In the genomic region with DNA sequence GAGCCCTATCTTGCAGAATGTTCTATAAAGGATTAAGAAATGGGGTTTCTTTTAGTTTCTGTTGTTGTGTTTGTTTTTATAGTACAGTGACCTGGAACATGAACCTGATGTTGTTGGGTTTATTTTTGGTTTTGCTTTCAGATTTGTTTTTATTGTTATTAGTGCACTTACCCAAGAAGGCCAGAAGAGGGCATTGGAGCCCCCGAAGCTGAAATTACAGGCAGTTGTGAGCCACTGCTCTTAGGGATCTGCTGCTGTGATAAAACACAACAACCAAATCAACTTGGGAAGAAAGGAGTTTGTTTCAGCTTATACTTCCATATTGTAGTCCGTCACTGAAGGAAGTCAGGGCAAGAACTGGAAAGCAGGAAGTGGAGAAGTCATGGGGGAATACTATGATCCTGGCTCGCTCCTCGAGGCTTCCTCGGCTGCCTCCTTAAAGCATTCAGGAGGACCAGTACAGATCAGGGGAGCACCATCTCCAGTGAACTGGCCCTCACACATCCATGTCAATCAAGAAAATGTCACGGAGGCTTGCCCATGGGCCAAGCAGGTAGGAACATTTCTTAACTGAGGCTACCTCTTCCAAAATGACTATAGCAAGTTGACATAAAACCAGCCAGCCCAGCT, we compare ENCODE assay signal across 9 mouse cellular contexts. TPM values are rescaled to one million over a fixed set of nuclear protein-coding genes. Genes with fewer than 3 reads are reported as not detected.
DNase-seq lines count a peak whose midpoint lies in the region; ATAC-seq and TF ChIP-seq lines count a peak whose summit lies in the region.
"Had no signal": no experiment of that assay in that cellular context is flagged by ENCODE, and none has a peak within 500 bp of the region (broad histone marks: within the 10 kb centered on the region; RNA-seq: fewer than 3 reads in every experiment).

No protein-coding gene starts in this region.

- peak; percentile 18 for DNase-seq in kidney, adult 11 months
- peak; percentile 24 for DNase-seq in CH12.LX (ENCODE audit: extremely low read depth)
- peak; percentile 56 for DNase-seq in heart, adult 8-10 months (ENCODE audit: low spot score)
- peak; percentile 74 for DNase-seq in lung, postnatal 0 days (ENCODE audit: low spot score)
- no peak for DNase-seq in frontal cortex, postnatal 14 days (ENCODE audit: low spot score in 2 of 2)
- DNase-seq in gastrocnemius, postnatal 4 days (ENCODE audit: low spot score in 2 of 2) = no peak

- no peak overlapping the region for H3K9ac ChIP-seq in kidney, embryonic 15.5 days
- no peak overlapping the region for H3K9ac ChIP-seq in CH12.LX (ENCODE audit: insufficient read depth, low read depth)
- H3K9ac ChIP-seq in lung, postnatal 0 days (replicated peaks; ENCODE audit: low read depth) = no peak overlapping the region
- H3K9ac ChIP-seq: neural tube, embryonic 13.5 days had no signal

- H3K4me3 ChIP-seq in kidney, embryonic 15.5 days (replicated peaks) = no peak overlapping the region
- no peak overlapping the region for H3K4me3 ChIP-seq in CH12.LX (replicated peaks in 1 of 3; ENCODE audit: low read depth in 2 of 3, low read length in 2 of 3, poor library complexity in 1 of 3)
- no peak overlapping the region for H3K4me3 ChIP-seq in bone marrow, adult 2 months (replicated peaks; ENCODE audit: control insufficient read depth, low read depth, low read length)
- H3K4me3 ChIP-seq in lung, postnatal 0 days (ENCODE audit: low read depth, low read length) = no peak overlapping the region
- H3K4me3 ChIP-seq: neural tube, embryonic 13.5 days had no signal

- ATAC-seq in kidney, embryonic 15.5 days (replicated peaks; ENCODE audit: low FRiP score) = no peak
- ATAC-seq in lung, postnatal 0 days = no peak; the same call in 1 of the 2 replicates

- TF ChIP-seq CTCF in CH12.LX (conservative IDR thresholded peaks at IDR 0.05 in 1 of 2, IDR thresholded peaks at IDR 0.05 in 1 of 2; ENCODE audit: low read depth in 2 of 2, low read length in 2 of 2) = peak; percentile 19 to 65; a peak in 3 of 4 replicates
- peak; percentile 41 for TF ChIP-seq CTCF in bone marrow, adult 2 months (IDR thresholded peaks at IDR 0.05; ENCODE audit: control insufficient read depth, insufficient read depth, low read length)
- TF ChIP-seq CTCF in lung, postnatal 0 days (IDR thresholded peaks at IDR 0.05) = peak; percentile 78

- no peak for TF ChIP-seq POLR2A in CH12.LX (IDR thresholded peaks at IDR 0.05; ENCODE audit: low read depth, low read length)
- no peak for TF ChIP-seq POLR2A in bone marrow, adult 2 months (IDR thresholded peaks at IDR 0.05; ENCODE audit: borderline replicate concordance, control insufficient read depth, low read depth, low read length)

- TF ChIP-seq EP300 in CH12.LX (IDR thresholded peaks at IDR 0.05; ENCODE audit: low read length) = no peak
- TF ChIP-seq EP300 in lung, postnatal 0 days (IDR thresholded peaks at IDR 0.05) = peak; percentile 36; the same call in 1 of the 2 replicates

- H3K27me3 ChIP-seq in kidney, embryonic 15.5 days = 0 out of 2 replicates have a peak, but pooled peaks cover 5% of the 10 kb centered on the region
- H3K27me3 ChIP-seq in CH12.LX (replicated peaks) = peaks cover 73% of the 10 kb centered on the region
- H3K27me3 ChIP-seq in lung, postnatal 0 days (replicated peaks; ENCODE audit: insufficient read depth, low read length) = no peaks in the 10 kb centered on the region
- H3K27me3 ChIP-seq: neural tube, embryonic 13.5 days had no signal

- no peaks in the 10 kb centered on the region for H3K36me3 ChIP-seq in kidney, embryonic 15.5 days
- H3K36me3 ChIP-seq in CH12.LX (replicated peaks in 1 of 2; ENCODE audit: control insufficient read depth in 1 of 2, insufficient read depth in 1 of 2, low read length in 1 of 2) = no peaks in the 10 kb centered on the region
- H3K36me3 ChIP-seq in lung, postnatal 0 days (ENCODE audit: insufficient read depth, low read length) = no peaks in the 10 kb centered on the region

- no peak overlapping the region for H3K27ac ChIP-seq in kidney, embryonic 15.5 days
- no peak overlapping the region for H3K27ac ChIP-seq in CH12.LX (ENCODE audit: insufficient read depth, low read depth)
- no peak overlapping the region for H3K27ac ChIP-seq in bone marrow, adult 2 months (ENCODE audit: control insufficient read depth, insufficient read depth, low read depth, low read length, poor library complexity)
- H3K27ac ChIP-seq in lung, postnatal 0 days (ENCODE audit: low read length) = no peak overlapping the region
- H3K27ac ChIP-seq: neural tube, embryonic 13.5 days had no signal

- no peaks in the 10 kb centered on the region for H3K79me2 ChIP-seq in CH12.LX (replicated peaks; ENCODE audit: control insufficient read depth, extremely low read depth, insufficient read depth, poor library complexity, severe bottlenecking)

- in situ Hi-C loops in CH12.LX (cut with MboI; ENCODE audit: low pct_ligation_motif_present, low pct_unique_long_range_greater_than_20kb, low sequenced_read_pairs) = loop anchor here (10.0 kb wide), 1 partner anchor 49 kb away; no protein-coding TSS in a partner anchor

- no peaks in the 10 kb centered on the region for H3K9me3 ChIP-seq in kidney, embryonic 15.5 days (replicated peaks)
- H3K9me3 ChIP-seq in CH12.LX (replicated peaks; ENCODE audit: low read length) = peaks cover 2% of the 10 kb centered on the region
- H3K9me3 ChIP-seq in lung, postnatal 0 days (ENCODE audit: low read length) = no peaks in the 10 kb centered on the region
- H3K9me3 ChIP-seq: neural tube, embryonic 13.5 days had no signal

- no peak overlapping the region for H3K4me2 ChIP-seq in kidney, embryonic 15.5 days
- peak overlapping the region; percentile 46; the same call in 1 of the 2 replicates for H3K4me2 ChIP-seq in CH12.LX (ENCODE audit: insufficient read depth, low read depth, poor library complexity, severe bottlenecking)
- peak overlapping the region; percentile 15 for H3K4me2 ChIP-seq in lung, postnatal 0 days (replicated peaks; ENCODE audit: low read depth, low read length)
- H3K4me2 ChIP-seq: neural tube, embryonic 13.5 days had no signal

- TF ChIP-seq RAD21 in CH12.LX (IDR thresholded peaks at IDR 0.05; ENCODE audit: low read depth, low read length) = peak; percentile 48

- dilution Hi-C loops in CH12.LX (cut with MboI; ENCODE audit: extremely low pct_ligation_motif_present, extremely low pct_unique_long_range_greater_than_20kb, low sequenced_read_pairs) = no loop called here

- 0 out of 2 replicates have a peak, but pooled peaks cover 4% of the 10 kb centered on the region for H3K4me1 ChIP-seq in kidney, embryonic 15.5 days
- H3K4me1 ChIP-seq in CH12.LX (ENCODE audit: control insufficient read depth in 1 of 2, insufficient read depth in 2 of 2) = 0 out of 4 replicates have a peak, but pooled peaks cover 0 to 3% of the 10 kb centered on the region in 2 experiments
- H3K4me1 ChIP-seq in bone marrow, adult 2 months (ENCODE audit: control insufficient read depth, insufficient read depth, low read length) = peaks cover 2% of the 10 kb centered on the region
- H3K4me1 ChIP-seq in lung, postnatal 0 days (ENCODE audit: insufficient read depth, low read depth, low read length) = no peaks in the 10 kb centered on the region

- 61% methylated on average over 6 of the region's 6 CpGs for WGBS in kidney, embryonic 15.5 days
- whole genome bisulfite sequencing in bone marrow, adult 2 months = 49% methylated on average over 6 of the region's 6 CpGs
- WGBS in lung, postnatal 0 days = 45% methylated on average over 6 of the region's 6 CpGs

TF ChIP-seq in CH12.LX, 34 proteins besides CTCF, POLR2A, EP300 and RAD21:
- no peak for TF ChIP-seq PAX5 (IDR thresholded peaks at IDR 0.05; ENCODE audit: low read length)
- TF ChIP-seq SMC3 (IDR thresholded peaks at IDR 0.05; ENCODE audit: low read depth, low read length) = peak; percentile 65
- TF ChIP-seq MXI1 (IDR thresholded peaks at IDR 0.05; ENCODE audit: low read depth, low read length) = no peak
- no peak for TF ChIP-seq ZC3H11A (IDR thresholded peaks at IDR 0.05; ENCODE audit: low read depth, low read length)
- no peak for TF ChIP-seq JUND (conservative IDR thresholded peaks at IDR 0.05; ENCODE audit: low read depth, low read length)
- no peak for TF ChIP-seq BHLHE40 (IDR thresholded peaks at IDR 0.05; ENCODE audit: low read depth, low read length)

RNA-seq across cellular contexts. Expression of gene Enpp5, which starts 2.4 kb away (rescaled TPM):
- 19.8 and 20.9 TPM in 2 replicates for polyA plus RNA-seq in kidney, embryonic 15.5 days (2015; fragmentation: Nextera tagmentation; extraction: Ambion mirVana)
- total RNA-seq in CH12.LX (2012; rRNA removed) = not detected in 2 replicates
- not detected in 2 replicates for total RNA-seq in CH12.LX (2014; rRNA removed)
- polyA plus RNA-seq in CH12.LX (2012; ENCODE audit: insufficient read length, low read depth) = not detected in 2 replicates
- 2.7 and 5.4 TPM in 2 replicates for polyA plus RNA-seq in bone marrow, adult 2 months (2011; ENCODE audit: insufficient read depth, insufficient read length, low replicate concordance, missing spikeins)
- 10 to 100 TPM; 15.2 to 19.0 (median 16.9) TPM for total RNA-seq in heart, adult 8-10 months (2022)
- polyA plus RNA-seq in lung, postnatal 0 days (2015; fragmentation: Nextera tagmentation; extraction: Ambion mirVana) = 15.3 and 19.4 TPM in 2 replicates
- total RNA-seq in gastrocnemius, postnatal 4 days (2021) = 1 to 10 TPM; 6.1 to 7.3 TPM

RNA-seq across cellular contexts. Expression of gene Enpp4, which starts 29.4 kb away (rescaled TPM):
- polyA plus RNA-seq in kidney, embryonic 15.5 days (2015; fragmentation: Nextera tagmentation; extraction: Ambion mirVana) = 4.5 and 4.9 TPM in 2 replicates
- 0.17 and 0.34 TPM in 2 replicates for total RNA-seq in CH12.LX (2012; rRNA removed)
- total RNA-seq in CH12.LX (2014; rRNA removed) = 0.16 and 0.28 TPM in 2 replicates
- polyA plus RNA-seq in CH12.LX (2012; ENCODE audit: insufficient read length, low read depth) = 0.11 TPM in 2 replicates
- 1.7 and 3.0 TPM in 2 replicates for polyA plus RNA-seq in bone marrow, adult 2 months (2011; ENCODE audit: insufficient read depth, insufficient read length, low replicate concordance, missing spikeins)
- 10 to 100 TPM; 24.1 to 29.6 (median 25.6) TPM for total RNA-seq in heart, adult 8-10 months (2022)
- polyA plus RNA-seq in lung, postnatal 0 days (2015; fragmentation: Nextera tagmentation; extraction: Ambion mirVana) = 8.4 and 9.2 TPM in 2 replicates
- 10 to 100 TPM in 1 of 2 experiments, 1 to 10 TPM in 1; 9.9 to 10.1 TPM for total RNA-seq in gastrocnemius, postnatal 4 days (2021)

Comparison
In these comparisons a context has a peak if more than half of its experiments do, and no peak if none do; other contexts are left out.
1. DNase-seq: peak in kidney, adult 11 months (single experiment), CH12.LX (single experiment), heart, adult 8-10 months (single experiment) and lung, postnatal 0 days (single experiment); none in frontal cortex, postnatal 14 days (0 of 2) and gastrocnemius, postnatal 4 days (0 of 2).
2. Peak in every context shown above with its lines, with median percentiles within 50 percentile points of each other: CTCF ChIP-seq.